Mouse (Mus musculus) left cerebral cortex, adult 8-10 months (tissue): ENCODE results near the gene Rnf126. TPM values are rescaled to one million over a fixed set of nuclear protein-coding genes. Genes with fewer than 3 reads are reported as not detected.

Experiments
- DNase-seq, 2 experiments: peaks; one replicate each; pipeline ENCODE4 v3.0.0; 2022; ENCODE audit warnings: low spot score in 2 of 2
- total RNA-seq, 4 experiments: library from RNA; stranded (reverse); gene quantifications; 2 replicates each; pipeline ENCODE4 v1.2.4; 2022

Rnf126 gene
- total RNA-seq, 4 experiments from 2014 or later: 76.8 to 92.1 (median 86.8) TPM

DNA sequence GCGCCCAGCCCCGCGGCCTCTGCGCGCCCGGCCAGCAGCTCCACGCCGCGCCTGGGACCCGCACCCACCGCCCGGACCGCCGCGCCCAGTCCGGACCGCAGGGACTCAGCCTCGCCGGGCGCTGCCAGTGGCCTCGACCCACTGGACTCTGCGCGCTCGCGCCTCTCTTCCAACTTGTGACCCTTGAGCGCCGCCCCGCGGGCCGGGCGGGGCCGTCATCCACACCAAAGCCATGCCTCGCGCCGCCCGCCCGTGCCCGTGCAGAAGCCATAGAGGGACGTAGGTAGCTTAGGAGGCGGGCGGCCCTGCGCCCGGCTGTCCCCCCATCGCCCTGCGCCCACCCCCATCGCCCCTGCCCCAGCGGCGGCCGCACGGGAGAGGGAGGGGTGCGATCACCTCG is 31.4 kb downstream of the Rnf126 start:
- DNase-seq: no peak

DNA sequence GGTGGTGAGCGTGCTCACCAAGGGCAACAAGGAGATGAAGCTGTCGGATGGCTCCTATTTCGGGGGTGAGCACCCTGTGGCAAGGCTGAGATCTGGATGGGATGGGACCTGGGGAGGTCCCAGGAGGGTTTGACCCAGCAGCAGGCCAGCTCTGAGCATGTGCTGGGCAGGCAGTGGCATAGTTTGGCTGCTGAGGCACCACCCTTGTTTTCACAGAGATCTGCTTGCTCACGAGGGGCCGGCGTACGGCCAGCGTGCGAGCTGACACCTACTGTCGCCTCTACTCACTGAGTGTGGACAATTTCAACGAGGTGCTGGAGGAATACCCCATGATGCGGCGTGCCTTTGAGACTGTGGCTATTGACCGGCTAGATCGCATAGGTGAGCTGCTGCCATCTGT is 32.9 kb downstream of the Rnf126 start:
- no peak for DNase-seq

DNA sequence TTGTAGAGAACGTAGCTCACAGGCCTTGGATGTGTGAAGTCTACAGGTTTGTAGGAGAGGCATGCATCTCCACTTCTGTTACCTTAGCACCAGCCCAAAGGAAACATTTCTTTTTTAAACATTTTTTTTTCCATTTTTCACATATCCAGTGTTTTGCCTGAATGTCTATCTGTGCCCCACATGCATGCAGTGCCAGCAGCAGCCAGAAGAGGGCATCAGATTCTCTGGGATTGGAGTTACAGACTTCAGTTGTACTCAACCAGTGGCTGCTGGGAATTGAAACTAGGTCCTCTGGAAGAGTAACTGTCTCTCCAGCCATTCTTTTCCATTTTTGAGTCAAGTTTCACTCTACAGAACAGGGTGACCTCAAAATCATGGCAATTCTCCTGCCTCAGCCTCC is 34.3 kb downstream of the Rnf126 start:
- DNase-seq: no peak

DNA sequence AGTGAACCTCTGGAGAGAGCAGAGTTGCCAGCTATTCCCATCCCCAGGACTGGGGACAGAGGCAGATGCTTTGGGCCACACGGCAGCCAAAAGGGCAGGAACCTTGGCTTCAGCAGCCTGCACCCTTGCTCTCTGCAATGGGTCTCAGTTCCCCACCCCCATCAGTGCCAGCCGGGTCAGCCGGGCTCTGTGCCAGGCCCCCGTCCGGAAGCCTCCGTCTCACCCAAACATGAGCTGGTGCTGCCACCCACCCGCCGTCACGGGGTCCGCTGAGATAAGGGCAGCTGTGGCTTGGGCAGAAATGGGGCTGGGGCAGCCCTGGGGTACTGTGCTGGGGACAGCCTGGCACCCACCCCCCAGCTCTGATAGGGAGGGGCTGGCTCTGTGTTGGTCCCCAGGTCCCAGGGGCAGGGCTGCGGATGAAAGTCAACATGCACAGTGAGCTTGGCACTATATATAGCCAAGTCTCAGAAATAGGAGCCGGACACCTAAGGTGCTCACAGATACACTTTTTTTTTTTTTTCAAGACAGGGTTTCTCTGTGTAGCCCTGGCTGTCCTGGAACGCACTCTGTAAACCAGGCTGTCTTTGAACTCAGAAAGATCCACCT is 37.3 kb downstream of the Rnf126 start:
- DNase-seq: peak in 1 of 2 experiments; percentile 80

DNA sequence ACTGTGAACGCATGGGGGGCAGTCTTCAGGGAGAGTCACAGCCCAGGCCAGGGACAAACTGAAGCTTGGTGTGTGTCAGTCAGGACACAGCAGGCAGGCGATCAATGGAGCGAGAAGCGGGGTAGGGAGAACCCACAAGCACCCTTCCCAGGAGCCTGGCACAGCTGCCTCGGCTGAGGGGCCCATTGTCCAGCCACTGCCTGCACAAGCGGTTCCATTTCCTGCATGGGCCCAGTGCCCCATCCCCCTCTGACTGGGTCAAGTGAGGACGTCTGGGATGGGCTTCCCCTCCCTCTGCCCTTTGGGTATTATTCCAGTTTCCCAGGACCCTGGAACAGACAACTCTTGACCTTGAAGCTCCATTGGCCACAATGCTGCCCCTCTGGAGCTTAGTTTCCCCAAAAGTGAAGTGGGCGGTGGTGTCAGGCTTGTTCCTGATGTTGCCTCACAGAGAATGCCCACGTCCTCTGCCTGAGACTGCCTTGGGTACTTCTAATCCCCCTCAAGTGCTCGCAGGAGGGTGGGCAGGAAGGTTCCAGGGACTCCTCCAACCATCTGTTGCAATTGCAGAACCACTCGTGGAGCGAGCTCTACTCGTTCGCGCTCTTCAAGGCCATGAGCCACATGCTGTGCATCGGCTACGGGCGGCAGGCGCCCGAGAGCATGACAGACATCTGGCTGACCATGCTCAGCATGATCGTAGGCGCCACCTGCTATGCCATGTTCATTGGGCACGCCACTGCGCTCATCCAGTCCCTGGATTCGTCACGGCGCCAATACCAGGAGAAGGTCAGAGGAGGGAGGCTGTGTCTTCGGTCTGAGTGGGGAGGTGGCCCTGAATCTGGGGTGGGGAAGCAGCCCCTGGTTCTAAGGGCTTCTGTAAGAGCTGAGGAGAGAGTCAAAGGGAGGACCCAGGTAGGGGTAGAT is 38.2 kb downstream of the Rnf126 start:
- peak in 1 of 2 experiments; percentile 77 for DNase-seq

DNA sequence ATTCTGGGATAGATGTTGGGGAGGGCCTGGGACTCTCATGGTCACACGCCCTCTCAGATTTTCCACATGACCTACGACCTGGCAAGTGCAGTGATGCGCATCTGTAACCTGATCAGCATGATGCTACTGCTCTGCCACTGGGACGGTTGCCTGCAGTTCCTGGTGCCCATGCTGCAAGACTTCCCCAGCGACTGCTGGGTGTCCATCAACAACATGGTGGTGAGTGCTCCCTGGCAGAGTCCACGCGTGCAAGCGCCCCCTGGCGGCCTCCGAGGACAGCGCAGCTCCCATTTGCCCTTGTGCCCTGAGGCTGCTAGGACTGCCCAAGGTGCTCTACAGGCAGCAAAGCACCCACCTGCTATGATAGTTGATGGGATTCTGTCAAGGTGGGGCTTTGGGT is 40.7 kb downstream of the Rnf126 start:
- DNase-seq: no peak

DNA sequence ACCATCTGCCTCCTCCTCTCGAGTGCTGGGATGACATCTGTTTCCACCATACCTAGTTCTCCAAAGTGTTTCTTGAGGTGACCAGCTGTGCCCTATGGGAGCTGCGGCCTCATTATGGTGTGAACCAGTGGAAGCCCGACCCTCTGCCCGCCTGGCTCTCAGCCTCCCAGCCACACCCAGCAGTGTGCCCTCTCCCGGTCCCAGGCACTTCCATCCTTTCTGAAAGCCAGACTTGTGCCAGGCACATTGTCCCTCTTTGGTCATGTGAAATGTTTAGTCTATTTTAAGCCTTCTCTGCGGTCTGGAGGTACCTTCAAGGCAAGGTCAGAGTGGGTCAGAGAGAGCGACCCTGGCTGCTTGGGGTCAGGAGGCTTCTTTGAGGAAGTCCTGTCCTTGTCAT is 43.1 kb downstream of the Rnf126 start:
- no peak for DNase-seq

DNA sequence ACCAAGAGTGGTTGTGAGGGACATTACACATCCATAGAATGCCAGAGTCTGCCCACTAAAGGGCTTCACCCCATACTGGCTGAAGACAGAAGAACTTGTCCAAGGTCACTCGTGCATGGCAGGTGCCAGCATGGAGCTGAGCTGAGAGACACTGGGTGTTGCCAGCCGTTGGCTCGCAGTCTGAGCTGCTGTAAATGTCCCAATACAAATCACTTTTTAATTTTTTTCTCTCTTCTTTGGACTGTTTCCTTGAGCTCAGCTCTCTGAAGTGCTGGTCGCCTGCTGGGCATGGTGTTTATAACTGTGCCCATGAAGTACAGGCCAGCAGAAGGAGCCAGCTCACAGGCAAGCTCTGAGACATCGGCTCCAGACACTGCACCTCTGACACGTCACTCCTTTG is 43.7 kb downstream of the Rnf126 start:
- no peak for DNase-seq

DNA sequence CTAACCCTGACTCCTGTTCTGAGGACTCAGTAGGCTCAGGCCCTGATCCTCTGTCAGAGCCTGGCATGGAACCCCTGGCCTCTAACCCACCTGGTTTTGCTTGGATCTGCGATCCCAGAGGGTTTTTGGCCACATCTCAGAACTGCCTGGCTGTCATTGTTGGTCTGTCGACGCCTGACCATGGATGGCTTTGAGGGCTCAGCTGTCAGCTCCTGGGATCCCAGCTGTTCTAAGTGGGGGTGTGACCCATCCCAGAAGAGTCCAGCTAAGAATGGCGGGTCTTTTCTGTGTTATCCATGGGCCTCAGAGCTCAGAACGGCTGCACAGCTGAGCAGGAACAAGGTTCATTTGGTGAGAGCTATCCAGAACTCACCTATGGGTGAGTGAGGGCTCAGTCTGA is 45.7 kb downstream of the Rnf126 start:
- no peak for DNase-seq

DNA sequence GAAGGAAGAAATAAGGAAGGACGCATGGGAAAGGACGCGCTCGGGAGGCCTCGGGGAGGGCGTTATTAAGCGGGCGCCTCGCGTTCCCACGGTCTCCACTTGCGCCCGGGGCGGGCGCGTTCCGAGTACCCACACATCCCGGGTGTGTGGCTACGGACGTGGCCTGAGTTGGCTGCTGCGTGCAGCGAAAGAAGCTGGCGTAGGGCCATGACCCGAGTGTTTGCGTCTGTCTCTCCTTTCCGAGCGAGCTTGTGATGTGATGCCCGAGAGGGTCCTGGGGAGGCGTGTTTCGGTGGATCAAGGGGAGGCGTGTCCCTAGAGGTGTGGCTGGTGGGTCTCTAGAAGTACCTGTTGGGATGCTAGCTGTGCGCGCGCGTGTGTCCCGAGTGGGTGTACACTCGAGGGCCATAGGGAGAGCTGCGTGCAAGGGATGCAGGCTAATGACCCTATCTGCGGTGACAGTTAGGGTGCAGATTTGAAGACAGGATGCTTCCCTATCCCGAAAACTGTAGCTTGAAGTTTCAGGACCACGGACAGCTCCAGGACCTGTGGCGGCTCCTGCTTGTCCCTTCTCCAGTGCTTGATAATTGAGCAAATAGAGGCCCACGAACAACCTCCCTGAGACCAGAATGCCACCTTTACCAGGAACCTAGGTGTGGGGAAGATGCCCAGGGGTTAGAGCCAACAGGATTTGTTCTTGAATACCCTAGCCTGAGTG is 49.0 kb downstream of the Rnf126 start:
- DNase-seq: no peak

DNA sequence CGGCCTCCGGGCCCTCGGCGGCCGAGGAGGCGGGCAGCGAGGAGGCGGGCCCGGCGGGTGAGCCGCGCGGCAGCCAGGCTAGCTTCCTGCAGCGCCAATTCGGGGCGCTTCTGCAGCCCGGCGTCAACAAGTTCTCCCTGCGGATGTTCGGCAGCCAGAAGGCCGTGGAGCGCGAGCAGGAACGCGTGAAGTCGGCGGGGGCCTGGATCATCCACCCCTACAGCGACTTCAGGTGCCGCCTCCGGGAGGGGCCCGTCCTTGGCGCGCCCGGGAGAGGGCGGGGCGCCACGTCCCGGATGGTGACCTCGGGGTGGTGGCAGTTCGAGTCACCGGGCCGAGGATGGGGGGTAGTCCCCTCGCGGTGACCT is 49.8 kb downstream of the Rnf126 start:
- DNase-seq: peak in 1 of 2 experiments; percentile 58

DNA sequence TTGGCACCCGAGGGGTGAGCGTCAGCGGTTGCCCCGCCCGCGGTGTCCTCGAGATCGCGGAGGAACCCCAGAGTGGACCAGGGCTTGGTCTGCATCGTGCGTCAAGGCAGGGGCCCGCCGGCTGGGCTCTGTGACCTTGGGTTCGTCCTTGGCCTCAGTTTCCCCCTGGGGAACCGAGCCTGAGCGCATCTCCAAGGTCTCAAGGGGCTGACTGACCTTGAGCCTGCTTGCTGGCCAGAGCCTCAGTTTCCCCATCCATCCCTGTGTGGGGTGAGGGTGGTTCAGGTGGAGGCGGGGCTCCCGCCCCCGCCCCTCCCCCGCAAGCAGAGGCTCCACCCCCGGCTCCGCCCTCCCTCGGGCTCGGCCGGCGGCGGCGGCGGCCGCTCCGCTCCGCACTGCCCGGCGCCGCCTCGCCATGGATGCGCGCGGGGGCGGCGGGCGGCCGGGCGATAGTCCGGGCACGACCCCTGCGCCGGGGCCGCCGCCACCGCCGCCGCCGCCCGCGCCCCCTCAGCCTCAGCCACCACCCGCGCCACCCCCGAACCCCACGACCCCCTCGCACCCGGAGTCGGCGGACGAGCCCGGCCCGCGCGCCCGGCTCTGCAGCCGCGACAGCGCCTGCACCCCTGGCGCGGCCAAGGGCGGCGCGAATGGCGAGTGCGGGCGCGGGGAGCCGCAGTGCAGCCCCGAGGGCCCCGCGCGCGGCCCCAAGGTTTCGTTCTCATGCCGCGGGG is 50.3 kb downstream of the Rnf126 start, which contains the start of gene Hcn2:
Gene Hcn2 (plus strand): TSS at position 381 of the 734 bp plus-strand sequence.
- DNase-seq: no peak

DNA sequence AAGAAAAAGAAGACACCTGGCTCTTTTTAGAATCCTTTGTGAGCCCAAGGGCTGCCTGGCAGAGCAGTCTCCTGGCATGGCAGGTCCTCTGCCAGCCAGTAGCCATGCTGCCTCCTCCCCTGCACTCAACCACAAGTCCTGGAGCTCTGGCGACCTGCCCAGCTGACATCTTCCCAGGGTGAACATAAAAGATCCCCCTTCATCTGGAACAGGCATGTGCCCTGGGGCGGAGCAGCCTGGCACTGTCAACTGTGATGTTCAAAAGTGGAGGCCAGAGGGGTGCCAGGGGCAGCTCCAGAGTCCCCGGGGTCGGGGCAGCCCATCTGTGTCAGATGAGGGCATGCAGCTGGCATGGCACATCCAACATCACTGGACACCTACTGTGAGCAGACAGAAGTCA is 51.8 kb downstream of the Rnf126 start:
- no peak for DNase-seq

DNA sequence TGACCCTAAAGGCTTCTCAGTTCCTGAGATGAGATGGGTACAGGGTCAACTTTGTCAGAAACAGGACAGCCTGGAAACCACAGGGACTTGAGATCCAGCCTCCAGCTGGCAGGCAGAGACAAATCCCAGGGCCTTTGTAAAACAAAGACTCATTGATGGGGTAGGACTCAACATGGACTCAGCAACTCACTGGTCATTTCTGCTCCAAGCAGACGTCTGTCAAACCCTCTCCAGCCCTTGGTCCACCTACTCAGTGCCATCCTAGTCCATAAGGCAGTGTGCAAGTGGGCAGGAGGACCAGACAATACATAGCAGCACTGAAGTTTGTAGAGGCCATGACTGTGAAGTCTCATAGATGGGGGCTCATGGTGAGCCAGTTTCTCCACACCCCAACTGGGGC is 53.6 kb downstream of the Rnf126 start:
- no peak for DNase-seq

DNA sequence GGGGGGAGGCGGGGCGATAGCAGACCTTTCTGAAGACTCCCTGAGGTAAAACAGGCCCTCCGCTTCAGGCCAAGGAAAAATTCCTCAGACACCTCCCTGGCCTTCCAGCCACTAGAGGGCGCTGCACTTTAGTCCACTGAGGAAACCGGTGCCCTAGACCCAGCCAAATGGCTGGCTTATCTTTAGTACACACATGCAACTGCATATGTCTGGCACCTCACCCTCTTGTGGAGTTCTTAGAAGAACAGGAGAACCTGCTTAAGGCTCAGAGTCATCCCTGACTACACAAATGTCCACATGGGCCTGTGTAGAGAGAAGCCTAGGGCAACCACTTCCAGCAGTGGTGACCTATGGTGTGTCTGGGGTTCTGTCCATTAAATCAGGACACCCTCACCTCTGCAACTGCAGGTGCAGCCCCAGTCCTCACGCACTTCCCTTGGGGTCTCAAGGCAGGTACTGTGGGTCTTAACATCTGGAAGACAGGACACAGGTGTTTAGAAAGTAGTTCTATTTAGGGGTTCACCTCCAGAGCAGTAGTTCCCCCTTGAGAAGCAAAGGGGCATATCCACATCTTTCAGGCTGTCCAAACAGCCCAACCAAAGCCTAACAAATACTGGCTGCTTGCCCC is 54.1 kb downstream of the Rnf126 start:
- DNase-seq: no peak

DNA sequence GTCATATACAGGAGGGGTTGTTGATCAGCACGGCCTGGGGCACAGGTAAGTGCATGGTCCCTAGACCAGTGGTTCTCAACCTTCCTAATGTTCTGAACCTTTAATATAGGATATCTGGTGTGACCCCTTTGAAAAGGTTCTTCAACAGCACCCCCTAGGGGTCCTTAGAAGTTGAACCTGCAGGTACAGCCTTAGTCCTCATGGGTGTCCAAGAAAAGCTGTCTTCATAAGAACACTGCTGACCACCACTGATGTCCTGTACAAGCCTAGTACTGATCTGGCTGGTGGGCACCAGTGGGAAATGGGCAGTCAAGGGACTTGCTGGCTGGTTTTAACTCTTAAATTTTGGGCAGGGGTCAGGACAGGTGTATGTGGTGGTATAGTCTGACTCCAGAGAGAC is 54.7 kb downstream of the Rnf126 start:
- no peak for DNase-seq

DNA sequence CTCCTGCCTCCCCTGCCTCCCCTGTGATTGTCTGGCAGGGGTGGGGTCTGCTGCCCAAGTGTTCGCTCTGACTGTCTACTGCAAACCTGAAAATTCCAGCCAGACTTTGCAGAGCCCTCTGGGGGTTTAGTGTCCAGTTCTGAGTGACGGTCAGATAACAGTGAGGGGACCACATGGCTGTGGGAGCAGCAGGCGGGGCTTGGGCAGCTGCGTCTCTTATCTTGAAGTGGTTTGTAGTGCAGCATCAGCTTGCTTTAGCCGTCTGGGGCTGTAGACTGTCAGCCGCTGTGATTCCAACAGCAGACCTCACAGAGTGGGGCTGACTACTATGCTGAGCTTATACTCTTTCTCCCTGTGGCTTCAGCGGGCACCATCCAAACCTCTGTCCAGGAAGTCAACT is 57.4 kb downstream of the Rnf126 start:
- DNase-seq: no peak

DNA sequence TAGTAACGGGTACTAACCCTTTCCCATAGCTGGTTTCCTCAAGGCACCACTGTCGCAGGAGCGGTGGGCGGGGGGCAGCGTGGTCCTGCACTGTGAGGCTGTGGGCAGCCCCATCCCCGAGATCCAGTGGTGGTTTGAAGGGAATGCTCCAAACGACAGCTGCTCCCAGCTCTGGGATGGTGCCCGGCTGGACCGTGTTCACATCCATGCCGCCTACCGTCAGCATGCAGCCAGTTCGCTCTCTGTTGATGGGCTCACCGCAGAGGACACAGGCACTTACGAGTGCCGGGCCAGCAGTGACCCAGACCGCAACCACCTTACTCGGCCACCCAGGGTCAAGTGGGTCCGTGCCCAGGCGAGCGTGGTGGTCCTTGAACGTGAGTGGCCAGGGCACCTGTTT is 58.1 kb downstream of the Rnf126 start:
- no peak for DNase-seq
